Mouse (Mus musculus): ENCODE data around the gene Camkmt. TPM values are rescaled to one million over a fixed set of nuclear protein-coding genes. Genes with fewer than 3 reads are reported as not detected.

Camkmt gene
- polyA plus RNA-seq (2012; rRNA removed): 6.2 and 6.6 TPM in 2 replicates

DNA sequence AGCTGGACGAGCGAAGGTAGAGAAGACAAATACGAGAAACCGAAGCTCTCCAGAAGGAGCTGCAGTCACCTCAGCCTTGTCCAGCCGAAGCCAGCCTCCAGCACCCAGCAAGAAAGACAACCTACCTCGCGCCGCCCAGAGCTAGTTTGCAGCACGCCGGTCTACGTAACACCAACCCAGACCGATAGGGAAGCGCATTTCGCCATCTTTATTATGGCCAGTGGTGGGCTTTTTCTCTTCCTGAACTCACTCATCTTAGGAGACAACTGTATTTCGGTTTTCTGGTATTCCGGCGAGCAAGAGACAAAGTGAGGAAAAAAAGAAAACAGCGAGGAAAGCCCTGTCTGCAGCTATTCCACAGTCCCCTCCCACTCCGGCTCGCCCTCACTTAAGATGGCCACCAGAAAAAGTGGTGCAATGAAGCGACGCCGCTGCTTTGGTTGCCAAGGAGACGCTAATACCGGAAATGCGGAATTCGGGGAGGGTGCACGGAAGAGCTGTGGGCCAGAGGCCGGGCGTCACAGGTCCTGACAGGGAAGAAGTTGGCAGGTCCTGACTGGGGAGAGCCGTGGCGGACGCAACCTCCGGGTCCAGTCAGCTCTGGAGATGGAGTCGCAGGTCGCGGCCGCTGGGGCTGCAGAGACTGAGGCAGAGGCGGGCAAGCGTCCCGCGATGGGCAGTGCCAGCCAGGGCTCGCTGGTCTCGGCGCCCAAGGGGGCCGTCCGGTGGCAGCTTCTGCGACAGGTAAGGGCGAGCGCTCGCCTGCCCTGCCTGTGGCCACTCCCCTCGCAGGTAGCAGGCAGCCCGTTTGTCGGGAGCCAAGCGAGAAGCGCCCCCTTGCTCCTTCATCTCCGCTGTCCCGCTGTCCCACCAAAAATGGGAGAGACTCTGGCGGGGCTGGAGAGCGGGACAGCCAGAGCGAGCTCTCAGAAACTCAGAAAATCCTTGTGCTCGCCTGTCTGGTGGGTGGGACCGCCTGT lies at the start of gene Camkmt, which contains the start of gene Prepl:
TSS of gene Camkmt (plus strand) at position 433 of the 980 bp plus-strand sequence.
TSS of gene Prepl (minus strand) at position 122 of the 980 bp plus-strand sequence.
- DNase-seq (ENCODE audit: extremely low spot score in 1 of 2, low spot score in 1 of 2): peak; percentile 94 to 98

DNA sequence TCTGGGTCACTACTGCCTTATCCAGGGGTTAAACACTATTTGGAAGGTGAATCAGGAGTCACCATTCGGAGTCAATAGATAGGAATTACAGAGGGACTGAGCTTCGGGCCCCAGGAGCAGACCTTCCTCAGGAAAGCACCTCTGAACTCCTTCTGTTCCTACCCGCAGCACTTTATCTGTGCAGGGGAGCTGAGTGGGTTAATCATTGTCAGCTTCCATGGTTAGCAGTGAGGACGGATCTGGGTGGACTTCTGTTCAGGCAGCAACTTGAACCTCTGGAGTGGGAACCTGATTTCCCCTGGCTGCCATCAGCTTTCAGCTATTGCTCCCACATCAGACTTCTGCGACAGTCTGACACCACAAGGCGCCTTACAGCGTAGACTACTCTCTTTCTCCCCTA lies 49.4 kb upstream of the Camkmt start:
- no peak for DNase-seq (ENCODE audit: extremely low spot score in 1 of 2, low spot score in 1 of 2)

DNA sequence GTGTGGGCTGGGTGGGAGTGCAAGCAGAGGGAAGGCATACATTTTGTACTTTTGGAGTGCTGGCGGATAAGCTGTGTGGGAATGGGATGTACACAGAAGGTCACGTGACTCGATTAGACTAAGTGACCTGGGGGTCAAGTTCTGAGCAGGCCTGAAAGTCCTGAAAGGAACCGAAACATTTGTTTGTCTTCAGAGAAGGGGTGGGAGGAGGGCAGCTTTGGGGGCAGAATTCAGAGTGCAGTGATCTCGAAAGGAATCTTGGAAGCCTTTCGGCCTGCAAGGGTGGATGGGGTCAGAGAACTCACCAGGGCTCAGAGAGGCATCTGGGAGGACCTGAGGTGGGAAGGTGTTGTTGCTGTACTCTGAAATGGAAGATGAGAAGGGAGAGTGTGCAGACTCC lies 47.9 kb upstream of the Camkmt start:
- no peak for DNase-seq (ENCODE audit: extremely low spot score in 1 of 2, low spot score in 1 of 2)

DNA sequence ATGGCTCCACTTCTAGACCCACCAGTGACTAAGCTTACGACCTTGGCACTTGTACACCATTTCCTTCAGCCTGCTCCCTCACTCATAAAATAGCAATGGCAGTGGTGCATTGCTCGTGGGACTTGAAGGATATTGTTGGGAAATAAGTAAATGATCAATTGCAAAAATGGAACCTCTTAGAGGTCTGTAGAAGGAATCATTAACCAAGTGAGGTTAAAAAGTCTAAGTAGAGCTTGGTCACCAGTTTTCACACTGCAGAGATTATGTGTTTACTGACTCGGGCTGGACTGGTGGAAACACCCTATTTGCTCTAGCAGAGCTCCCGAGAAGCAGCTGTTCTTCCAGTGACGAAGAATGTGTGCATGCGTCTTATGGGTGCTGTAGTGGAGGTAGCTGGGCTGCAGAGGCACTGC lies 46.9 kb upstream of the Camkmt start:
- DNase-seq (ENCODE audit: extremely low spot score in 1 of 2, low spot score in 1 of 2): no peak

DNA sequence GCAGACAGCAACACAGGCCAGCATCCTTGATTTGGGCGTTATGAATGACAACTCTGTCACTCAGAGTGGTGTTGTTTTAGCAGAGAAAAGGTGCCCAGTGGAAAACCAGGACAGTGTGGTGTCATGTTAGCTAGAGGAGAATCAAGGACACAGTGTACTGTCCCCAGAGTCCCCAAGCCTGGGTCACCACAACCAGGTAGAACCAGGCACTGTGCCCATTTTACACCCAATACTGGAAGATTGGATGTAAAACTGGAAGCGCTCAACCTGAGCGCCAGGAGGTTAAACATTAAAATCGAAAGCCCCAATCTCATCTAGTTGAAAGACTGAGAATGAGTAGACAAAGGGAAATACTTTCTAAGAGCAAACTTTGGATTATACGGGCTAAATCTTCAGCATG lies 45.9 kb upstream of the Camkmt start:
- DNase-seq (ENCODE audit: extremely low spot score in 1 of 2, low spot score in 1 of 2): no peak

DNA sequence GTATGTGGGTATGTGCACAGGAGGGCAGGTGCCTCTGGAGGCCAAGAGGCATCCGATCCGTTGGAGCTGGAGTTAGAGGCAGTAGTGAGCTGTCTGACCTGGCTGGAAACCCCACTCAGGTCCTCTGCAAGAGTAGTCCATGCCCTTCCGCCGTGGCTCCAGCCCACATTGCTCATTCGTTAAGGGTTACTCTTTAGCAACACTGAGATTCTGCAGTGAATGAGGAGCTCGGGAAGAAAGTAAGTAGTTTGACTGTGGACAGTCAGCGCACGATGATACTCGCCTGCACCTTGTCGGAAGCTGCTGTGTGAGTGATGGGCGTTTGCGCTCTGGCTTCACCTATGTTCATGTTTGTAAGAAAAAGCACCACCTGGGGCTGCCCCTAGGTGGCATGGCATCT lies 45.2 kb upstream of the Camkmt start:
- DNase-seq (ENCODE audit: extremely low spot score in 1 of 2, low spot score in 1 of 2): no peak

DNA sequence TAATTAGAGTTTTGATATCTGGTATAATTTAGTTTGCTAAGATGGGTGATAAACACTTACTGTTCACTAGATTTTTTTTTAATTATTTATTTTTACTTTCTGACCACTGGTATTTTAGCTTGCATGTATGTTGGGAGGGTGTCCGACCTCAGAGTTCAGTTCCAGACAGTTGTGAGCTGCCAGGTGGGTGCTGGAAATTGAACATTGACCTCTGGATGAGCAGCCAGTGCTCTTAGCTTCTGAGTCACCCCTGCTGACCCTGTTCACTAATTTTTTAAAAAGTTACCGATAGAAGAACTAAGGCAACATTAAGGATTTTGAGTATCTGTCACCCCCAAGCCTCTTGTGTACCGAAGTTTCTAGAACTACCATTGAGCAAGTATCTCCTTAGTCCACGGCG lies 42.0 kb upstream of the Camkmt start:
- DNase-seq (ENCODE audit: extremely low spot score in 1 of 2, low spot score in 1 of 2): no peak

DNA sequence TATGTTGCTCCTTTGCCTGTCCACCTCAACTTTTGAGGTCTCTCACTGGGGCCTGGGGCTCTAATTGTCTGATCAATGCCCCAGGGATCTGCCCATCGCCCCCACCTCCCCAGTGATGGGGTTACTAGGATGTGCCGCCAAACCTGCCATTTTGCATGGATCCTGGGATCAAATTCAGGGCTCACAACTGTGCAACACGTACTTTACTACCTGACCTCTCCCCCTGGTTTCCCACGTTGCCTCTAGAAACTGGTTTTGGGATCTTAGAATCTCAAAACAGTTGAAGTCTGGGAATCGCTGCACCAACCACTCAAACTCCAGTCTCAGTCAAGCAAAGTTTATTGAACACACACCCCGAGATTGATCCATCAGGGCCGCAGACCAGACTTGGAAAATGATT lies 32.1 kb upstream of the Camkmt start:
- no peak for DNase-seq (ENCODE audit: extremely low spot score in 1 of 2, low spot score in 1 of 2)

DNA sequence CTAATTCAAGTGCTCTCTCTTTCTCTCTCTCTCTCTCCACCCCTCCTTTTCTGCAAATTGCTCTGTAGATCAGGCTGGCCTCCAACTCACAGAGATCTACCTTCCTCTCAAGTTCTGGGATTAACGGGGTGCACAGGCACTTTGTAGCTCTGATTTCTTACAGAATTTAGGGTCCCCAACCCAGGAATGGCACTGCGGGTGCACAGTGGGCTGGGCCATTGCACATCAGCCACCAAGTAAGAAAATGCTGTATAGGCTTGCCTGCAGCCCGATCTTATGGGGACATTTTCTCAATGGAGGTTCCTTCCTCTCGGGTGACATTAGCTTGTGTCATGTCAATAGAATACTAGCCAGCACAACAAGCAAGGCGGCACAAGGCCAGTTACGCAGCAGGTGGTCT lies 31.2 kb upstream of the Camkmt start:
- no peak for DNase-seq (ENCODE audit: extremely low spot score in 1 of 2, low spot score in 1 of 2)

DNA sequence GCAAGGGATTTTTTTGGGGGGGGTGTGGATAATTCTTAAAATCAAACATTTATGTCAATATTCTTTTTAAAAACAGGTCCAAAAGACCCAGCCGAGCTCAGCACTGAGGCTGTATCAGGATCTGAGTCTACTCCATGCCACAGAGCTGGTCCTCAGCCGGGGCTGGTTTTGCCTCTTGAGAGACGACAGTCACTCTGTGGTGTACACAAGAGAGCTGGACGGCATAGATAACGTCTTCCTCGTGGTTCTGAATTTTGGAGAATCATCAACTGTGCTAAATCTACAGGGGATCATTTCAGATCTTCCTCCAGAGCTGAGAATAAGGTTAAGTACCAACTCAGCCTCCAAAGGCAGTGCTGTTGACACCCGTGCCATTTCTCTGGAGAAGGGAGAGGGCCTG lies 26.8 kb upstream of the Camkmt start:
- DNase-seq (ENCODE audit: extremely low spot score in 1 of 2, low spot score in 1 of 2): no peak

DNA sequence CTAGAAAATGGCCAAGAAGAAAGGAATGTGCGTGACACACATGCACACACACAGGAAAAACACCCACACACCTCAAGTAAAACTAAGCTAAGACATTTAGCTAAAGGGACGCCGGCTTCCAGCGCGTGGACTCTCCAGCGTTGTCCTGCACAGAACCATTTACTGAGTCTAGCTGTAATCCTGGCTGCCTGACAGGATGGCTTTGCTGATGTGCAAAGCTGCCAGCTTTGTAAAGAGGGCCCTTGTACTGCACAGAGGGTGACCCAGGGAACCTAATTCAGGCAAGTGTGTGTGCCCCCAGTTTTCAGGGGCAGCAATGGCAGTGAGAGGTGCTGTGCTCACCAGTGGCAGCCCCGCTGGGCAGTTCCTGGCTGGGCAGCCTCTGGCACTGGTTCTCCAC lies 23.0 kb upstream of the Camkmt start:
- DNase-seq (ENCODE audit: extremely low spot score in 1 of 2, low spot score in 1 of 2): peak in 1 of 2 experiments; percentile 48

DNA sequence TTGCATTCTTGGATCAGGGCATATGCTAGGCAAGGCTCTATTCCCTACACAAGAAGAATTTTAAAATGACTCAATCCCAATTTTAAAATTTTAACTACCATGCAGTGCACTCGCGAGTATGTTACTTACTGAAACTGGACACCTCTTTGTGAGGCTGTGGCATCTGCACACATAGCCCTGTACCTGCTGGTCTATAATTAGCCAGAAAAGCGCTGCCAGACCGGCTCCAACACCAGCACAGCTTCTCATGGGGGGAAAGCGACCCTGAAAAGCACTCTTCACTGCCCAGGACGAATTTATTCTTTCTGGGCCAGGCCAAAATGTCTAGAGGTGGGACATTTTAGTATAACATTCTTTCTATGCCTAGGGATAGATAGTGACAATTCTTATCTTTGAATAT lies 19.7 kb upstream of the Camkmt start:
- no peak for DNase-seq (ENCODE audit: extremely low spot score in 1 of 2, low spot score in 1 of 2)

DNA sequence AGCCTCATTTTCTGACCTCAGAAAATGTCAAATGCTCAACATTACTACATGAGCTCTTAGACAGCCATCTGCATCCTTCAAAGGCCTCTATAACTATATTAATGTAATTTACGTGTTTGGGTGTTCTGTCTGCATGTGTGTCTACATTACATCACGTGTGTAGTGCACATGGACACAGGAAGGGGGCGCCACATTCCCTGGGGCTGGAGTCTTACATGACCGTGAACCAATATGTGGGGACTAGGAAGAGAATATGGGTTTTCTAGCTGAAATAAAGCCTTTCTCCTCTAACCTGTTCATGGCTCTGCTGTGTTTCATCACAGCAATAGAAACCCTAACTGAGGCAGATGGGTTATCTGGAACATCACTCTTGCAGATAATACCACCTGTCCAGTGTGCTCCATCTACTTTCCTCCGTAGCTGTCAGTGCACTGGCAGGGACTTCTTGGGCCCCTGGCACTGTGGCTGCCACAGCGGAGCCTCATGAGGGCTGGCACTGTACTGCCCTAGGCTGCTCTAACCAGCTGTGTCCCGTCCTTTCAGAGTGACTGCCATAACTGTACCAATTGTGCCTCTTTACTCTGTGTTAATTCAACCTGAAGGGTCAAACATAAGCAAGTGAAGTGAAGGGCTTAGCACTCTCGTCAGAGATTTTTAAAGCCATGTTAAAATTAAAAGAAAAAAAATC lies 19.1 kb upstream of the Camkmt start:
- no peak for DNase-seq (ENCODE audit: extremely low spot score in 1 of 2, low spot score in 1 of 2)

DNA sequence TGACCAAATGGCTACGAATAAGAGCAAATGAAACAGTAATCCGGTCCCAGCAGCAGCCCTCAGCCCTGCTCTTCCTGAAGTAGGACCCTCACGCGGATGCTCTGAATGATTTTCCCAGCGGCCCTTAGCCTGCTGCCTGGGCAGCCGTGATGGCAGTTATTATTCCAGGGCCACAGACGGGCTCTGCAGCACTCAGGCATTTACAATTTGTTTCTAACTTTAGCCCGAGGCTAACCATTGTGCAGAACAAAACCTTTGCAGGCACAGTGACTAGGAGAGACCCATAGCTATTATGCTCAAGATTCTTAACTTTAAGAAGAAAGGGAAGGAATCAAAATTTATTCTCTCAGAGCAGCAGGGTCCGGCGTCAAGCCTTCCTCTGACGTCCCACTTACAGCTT lies 18.0 kb upstream of the Camkmt start:
- no peak for DNase-seq (ENCODE audit: extremely low spot score in 1 of 2, low spot score in 1 of 2)

DNA sequence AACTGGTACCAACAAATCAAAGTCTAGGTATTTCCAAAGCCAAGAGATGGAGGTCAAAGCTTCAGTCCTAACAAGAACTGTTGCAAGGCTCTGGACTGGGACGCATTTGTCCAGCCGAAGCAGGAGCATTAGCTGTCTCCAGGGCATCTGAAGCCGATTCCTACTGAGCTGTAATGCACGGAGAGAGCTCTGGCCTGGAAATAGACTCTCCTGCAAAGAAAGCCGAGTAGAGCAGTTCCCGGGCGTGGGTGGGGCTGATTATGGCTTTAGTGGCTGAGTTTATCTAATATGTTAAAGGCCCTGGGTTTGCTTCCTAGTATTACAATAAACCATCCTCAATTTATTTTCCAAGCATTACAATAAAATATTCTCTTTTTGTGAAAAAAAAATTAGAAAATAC lies 17.1 kb upstream of the Camkmt start:
- DNase-seq (ENCODE audit: extremely low spot score in 1 of 2, low spot score in 1 of 2): peak in 1 of 2 experiments; percentile 37

DNA sequence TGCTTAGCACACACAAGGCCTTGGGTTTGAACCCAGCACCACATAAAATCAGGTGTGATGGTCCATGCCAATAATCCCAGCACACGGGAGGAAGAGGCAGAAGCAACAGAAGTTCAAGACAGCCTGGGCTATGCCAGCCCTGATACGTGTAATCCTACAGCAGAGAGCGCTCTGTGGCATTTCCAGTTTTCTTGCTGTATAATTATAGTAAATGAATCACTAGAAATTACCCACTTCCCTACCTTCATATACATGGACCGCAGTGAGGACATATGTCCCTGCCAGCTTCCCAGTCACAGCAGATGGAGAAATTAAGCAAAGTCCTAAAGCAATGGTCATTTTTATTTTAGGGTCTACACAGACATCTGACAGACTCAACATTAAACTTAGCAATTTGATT lies 16.3 kb upstream of the Camkmt start:
- DNase-seq (ENCODE audit: extremely low spot score in 1 of 2, low spot score in 1 of 2): no peak

DNA sequence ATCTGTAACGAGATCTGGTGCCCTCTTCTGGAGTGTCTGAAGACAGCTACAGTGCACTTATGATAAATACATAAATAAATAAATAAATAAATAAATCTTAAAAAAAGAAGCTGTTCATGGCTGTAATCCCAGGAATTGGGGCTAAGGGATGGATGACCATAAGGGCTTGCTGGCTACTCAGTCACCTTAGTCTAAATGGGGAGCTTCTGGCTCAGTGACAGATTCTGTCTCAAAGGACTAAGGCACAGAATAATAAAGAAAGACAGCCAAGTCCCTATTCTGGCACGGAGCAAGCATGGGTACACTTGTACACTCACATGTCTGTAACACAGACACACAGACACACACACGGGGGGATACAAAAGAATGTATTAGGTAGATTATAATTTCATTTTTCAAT lies 11.1 kb upstream of the Camkmt start:
- DNase-seq (ENCODE audit: extremely low spot score in 1 of 2, low spot score in 1 of 2): no peak

DNA sequence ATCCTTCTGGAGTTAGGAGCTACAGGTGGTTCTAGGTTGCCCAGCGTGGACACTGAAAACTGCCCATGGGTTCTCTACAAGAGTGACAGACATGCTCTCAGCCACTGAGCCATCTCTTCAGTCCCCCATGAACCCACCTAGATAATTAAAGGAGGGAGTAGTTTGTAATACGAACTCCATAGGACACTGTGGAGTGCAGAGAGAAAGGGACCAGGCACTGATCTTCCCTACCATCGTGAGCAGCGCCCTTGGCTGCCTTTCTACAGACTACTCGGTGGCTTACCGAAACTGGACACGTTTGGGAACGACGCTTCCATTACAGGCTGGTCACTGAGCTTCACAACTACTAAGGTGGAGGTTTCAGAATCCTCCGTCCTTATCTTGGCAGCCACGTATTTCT lies 9.6 kb upstream of the Camkmt start:
- DNase-seq (ENCODE audit: extremely low spot score in 1 of 2, low spot score in 1 of 2): no peak

DNA sequence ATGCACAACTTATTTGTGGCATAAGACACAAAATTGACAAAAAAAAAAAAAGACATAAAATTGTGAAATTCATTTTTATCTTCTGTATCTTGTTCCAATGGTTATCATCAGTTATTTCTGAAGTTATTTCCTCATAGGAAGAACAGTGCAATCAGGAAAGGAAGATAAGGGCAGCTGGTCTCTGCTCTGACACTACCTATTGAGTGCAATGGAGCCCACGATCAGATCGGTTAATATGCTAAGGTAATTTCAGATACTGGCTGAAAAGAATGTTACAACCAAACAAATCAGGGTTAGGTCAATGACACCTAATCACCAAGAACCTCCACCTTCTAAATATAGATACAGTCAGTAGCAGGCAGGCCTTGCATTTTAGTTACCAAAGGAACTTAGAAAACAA lies 5.0 kb upstream of the Camkmt start:
- no peak for DNase-seq (ENCODE audit: extremely low spot score in 1 of 2, low spot score in 1 of 2)

DNA sequence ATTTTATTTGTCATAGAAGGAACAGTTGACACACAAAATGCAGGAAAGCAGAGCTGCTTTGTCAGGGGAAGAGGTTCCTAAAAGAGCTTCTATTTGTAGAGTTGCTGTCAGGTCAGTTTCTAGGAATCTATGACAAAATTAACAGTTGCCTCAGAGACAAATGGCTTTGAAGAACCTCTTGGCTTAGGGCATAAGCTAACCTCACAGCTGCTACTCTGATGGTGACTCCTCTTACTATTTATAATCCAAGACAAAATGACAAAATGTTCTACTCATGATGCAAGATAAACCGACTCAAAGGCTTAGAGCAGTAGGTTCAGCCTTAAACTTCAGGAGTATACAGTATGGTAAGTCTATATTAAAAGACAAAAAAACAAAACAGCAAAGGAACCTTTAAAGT lies 3.9 kb upstream of the Camkmt start:
- no peak for DNase-seq (ENCODE audit: extremely low spot score in 1 of 2, low spot score in 1 of 2)

DNA sequence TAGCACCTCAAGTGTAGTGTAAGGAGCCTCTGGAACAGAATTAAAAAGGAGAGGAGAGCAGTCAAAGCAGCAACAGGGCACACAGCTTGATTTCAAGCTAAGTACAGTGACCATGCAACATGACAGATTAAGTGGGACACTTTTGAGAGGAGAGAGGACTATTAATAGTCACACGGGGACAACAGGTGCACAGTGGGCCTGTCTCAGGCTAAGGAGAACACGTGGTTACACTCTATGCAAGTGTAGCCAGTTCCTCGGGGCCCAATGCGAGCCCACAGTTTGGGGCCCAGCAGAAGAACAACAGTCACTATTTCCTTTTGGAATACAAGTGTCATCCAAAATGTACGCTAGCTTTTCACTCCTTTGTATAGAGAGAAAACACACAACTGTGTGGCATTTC lies 2.8 kb upstream of the Camkmt start:
- DNase-seq (ENCODE audit: extremely low spot score in 1 of 2, low spot score in 1 of 2): no peak

DNA sequence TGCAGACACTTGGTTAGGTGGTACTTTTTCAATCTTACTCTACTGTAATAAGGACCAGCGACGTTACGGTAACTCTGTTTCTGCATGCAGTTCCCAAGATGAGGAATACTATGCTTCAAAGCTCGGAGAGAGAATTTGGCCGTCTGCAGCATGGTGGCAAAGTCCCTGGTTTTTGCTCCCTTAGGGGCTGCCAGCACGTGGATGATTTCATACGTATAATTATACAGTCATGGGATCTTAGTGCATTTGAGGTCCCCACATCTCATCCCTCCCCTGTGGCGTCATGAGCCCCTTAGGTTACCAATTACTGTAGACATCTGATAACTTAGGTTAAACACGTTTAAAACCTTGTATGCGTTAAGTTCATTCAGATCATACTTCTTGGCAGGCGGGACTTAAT lies 2.0 kb upstream of the Camkmt start:
- DNase-seq (ENCODE audit: extremely low spot score in 1 of 2, low spot score in 1 of 2): no peak
